Mouse (Mus musculus) liver, embryonic 14.5 days (tissue): Measurements from ENCODE around the gene Elac2.

Experiments
- CTCF ChIP-seq: IDR thresholded peaks from 2 replicates; pipeline ENCODE4 v1.5.1; 2016; ENCODE audit warnings: antibody characterized with exemption, low read depth, control low read depth
- EP300 ChIP-seq: IDR thresholded peaks from 2 replicates; pipeline ENCODE4 v1.6.1; 2016; ENCODE audit warnings: antibody characterized with exemption, low read depth

GRCm38 (mm10) chr11:64978720-64979488 is at the start of gene Elac2:
- no peak for TF ChIP-seq CTCF
- no peak for TF ChIP-seq EP300
